Mouse (Mus musculus): ENCODE measurements around the gene Chn2.

Chn2 gene

DNA sequence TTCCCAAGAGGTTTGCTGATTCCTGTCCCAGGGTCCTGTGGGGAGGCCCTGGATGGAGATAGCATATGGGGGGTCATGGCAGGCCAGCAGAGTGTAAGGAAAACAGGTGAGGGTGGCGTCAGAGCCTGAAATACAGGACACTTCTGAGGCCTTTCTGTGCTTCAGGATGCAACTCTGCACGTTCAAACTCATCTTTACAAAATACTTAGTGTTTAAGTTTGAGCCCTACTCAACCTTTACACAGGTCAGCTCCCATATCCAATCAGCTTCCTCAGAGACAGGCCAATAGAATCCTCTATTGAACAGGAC, 104.3 kb downstream of the Chn2 start:
- H3K36me3 ChIP-seq (ENCODE audit: insufficient read depth, low read length), result no peaks in the 10 kb centered on the region
- no peaks in the 10 kb centered on the region for H3K27me3 ChIP-seq (ENCODE audit: insufficient read depth, low read length)
- no peak overlapping the region for H3K4me3 ChIP-seq (replicated peaks; ENCODE audit: low read length)
- H3K4me1 ChIP-seq (replicated peaks; ENCODE audit: low read depth, low read length), result peaks cover 17% of the 10 kb centered on the region
- no peaks in the 10 kb centered on the region for H3K9me3 ChIP-seq (ENCODE audit: low read length)
- TF ChIP-seq CTCF (conservative IDR thresholded peaks at IDR 0.05; ENCODE audit: low read length) (no peak), NANOG (IDR thresholded peaks at IDR 0.05; ENCODE audit: borderline replicate concordance, low read length) (no peak), POU5F1 (IDR thresholded peaks at IDR 0.05; ENCODE audit: borderline replicate concordance, low read length) (no peak)

DNA sequence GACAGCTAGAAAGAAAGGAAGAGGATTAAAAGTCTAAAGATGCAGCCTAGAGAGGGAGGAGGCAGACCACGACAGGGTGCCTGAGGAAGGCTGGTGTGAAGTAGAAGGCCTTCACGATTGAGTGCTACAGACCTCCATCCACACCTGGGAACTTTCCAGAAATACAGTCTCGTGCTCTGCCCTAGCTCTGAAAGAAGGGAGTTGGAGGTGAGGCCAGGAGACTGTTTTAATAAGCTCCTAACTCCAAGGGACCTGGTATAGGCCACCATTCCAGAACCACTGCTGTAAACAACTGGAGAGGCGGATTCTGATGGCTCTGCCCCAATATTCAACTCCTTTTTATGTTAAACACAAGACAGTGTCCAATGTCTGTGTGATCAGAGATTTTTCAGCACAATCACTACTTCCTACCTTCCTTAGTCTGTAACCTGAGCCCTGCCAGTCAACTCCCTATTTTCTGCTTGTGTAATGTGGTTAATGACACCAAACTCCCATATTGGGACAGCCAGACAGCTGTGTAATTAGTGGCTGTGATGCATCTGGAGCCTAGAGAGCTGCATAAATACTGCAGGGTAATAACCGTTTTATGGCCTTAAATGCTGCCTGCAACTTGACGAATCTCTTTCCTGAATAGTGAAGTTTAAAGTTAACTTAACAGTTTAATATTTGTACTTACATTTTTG, 109.6 kb downstream of the Chn2 start:
- H3K36me3 ChIP-seq (ENCODE audit: insufficient read depth, low read length), result no peaks in the 10 kb centered on the region
- H3K4me1 ChIP-seq (replicated peaks; ENCODE audit: low read depth, low read length), result no peaks in the 10 kb centered on the region
- H3K9me3 ChIP-seq (ENCODE audit: low read length), result no peaks in the 10 kb centered on the region
- H3K27me3 ChIP-seq (ENCODE audit: insufficient read depth, low read length), result no peaks in the 10 kb centered on the region
- TF ChIP-seq CTCF (conservative IDR thresholded peaks at IDR 0.05; ENCODE audit: low read length) (no peak), POU5F1 (IDR thresholded peaks at IDR 0.05; ENCODE audit: borderline replicate concordance, low read length) (no peak), NANOG (IDR thresholded peaks at IDR 0.05; ENCODE audit: borderline replicate concordance, low read length) (no peak)
- no peak overlapping the region for H3K4me3 ChIP-seq (replicated peaks; ENCODE audit: low read length)

DNA sequence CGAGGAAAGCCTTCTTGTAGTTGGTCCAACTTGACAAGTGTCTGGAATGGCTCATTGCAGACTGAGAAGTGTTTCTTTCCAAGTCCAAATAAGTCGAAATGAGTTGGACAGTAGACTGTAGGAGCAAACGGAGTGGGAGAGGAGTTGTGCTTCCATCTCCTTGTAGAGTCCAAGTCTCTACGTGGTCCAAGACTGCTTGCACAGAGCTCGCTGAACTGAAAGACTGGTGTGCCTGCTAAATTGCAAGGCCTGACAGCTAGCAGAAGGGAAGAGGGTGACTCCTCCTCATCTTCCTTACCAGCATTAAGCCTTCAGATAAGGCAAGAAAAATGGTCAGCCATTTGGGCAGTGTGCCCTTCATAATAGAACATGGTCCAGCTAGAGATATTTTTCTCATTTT, 111.5 kb downstream of the Chn2 start:
- H3K9me3 ChIP-seq (ENCODE audit: low read length), result no peaks in the 10 kb centered on the region
- H3K36me3 ChIP-seq (ENCODE audit: insufficient read depth, low read length), result no peaks in the 10 kb centered on the region
- TF ChIP-seq NANOG (IDR thresholded peaks at IDR 0.05; ENCODE audit: borderline replicate concordance, low read length) (no peak), CTCF (conservative IDR thresholded peaks at IDR 0.05; ENCODE audit: low read length) (no peak), POU5F1 (IDR thresholded peaks at IDR 0.05; ENCODE audit: borderline replicate concordance, low read length) (no peak)
- H3K4me3 ChIP-seq (replicated peaks; ENCODE audit: low read length), result no peak overlapping the region
- no peaks in the 10 kb centered on the region for H3K4me1 ChIP-seq (replicated peaks; ENCODE audit: low read depth, low read length)
- no peaks in the 10 kb centered on the region for H3K27me3 ChIP-seq (ENCODE audit: insufficient read depth, low read length)

GRCm38 (mm10) chr6:54151443-54152241, 112.3 kb downstream of the Chn2 start:
- H3K9me3 ChIP-seq (ENCODE audit: low read length), result no peaks in the 10 kb centered on the region
- no peaks in the 10 kb centered on the region for H3K27me3 ChIP-seq (ENCODE audit: insufficient read depth, low read length)
- H3K4me1 ChIP-seq (replicated peaks; ENCODE audit: low read depth, low read length), result no peaks in the 10 kb centered on the region
- H3K4me3 ChIP-seq (replicated peaks; ENCODE audit: low read length), result no peak overlapping the region
- H3K36me3 ChIP-seq (ENCODE audit: insufficient read depth, low read length), result no peaks in the 10 kb centered on the region
- no peak for TF ChIP-seq POU5F1 (IDR thresholded peaks at IDR 0.05; ENCODE audit: borderline replicate concordance, low read length)
- no peak for TF ChIP-seq NANOG (IDR thresholded peaks at IDR 0.05; ENCODE audit: borderline replicate concordance, low read length)
- no peak for TF ChIP-seq CTCF (conservative IDR thresholded peaks at IDR 0.05; ENCODE audit: low read length)

GRCm38 (mm10) chr6:54157097-54157496, 117.7 kb downstream of the Chn2 start:
- H3K4me1 ChIP-seq (replicated peaks; ENCODE audit: low read depth, low read length), result no peaks in the 10 kb centered on the region

GRCm38 (mm10) chr6:54158317-54158716, 119.0 kb downstream of the Chn2 start:
- Histone ChIP-seq H3K36me3 (ENCODE audit: insufficient read depth, low read length) (no peaks in the 10 kb centered on the region), H3K27me3 (ENCODE audit: insufficient read depth, low read length) (no peaks in the 10 kb centered on the region), H3K9me3 (ENCODE audit: low read length) (no peaks in the 10 kb centered on the region), H3K4me1 (replicated peaks; ENCODE audit: low read depth, low read length) (no peaks in the 10 kb centered on the region), H3K4me3 (replicated peaks; ENCODE audit: low read length) (no peak overlapping the region)
- TF ChIP-seq NANOG (IDR thresholded peaks at IDR 0.05; ENCODE audit: borderline replicate concordance, low read length) (no peak), CTCF (conservative IDR thresholded peaks at IDR 0.05; ENCODE audit: low read length) (no peak), POU5F1 (IDR thresholded peaks at IDR 0.05; ENCODE audit: borderline replicate concordance, low read length) (no peak)

More at GRCm38 (mm10) chr6:54157097-54157496, 117.7 kb downstream of the Chn2 start:
- Histone ChIP-seq H3K36me3 (ENCODE audit: insufficient read depth, low read length) (no peaks in the 10 kb centered on the region), H3K9me3 (ENCODE audit: low read length) (no peaks in the 10 kb centered on the region), H3K4me3 (replicated peaks; ENCODE audit: low read length) (no peak overlapping the region), H3K27me3 (ENCODE audit: insufficient read depth, low read length) (no peaks in the 10 kb centered on the region)
- TF ChIP-seq CTCF (conservative IDR thresholded peaks at IDR 0.05; ENCODE audit: low read length) (no peak), POU5F1 (IDR thresholded peaks at IDR 0.05; ENCODE audit: borderline replicate concordance, low read length) (no peak), NANOG (IDR thresholded peaks at IDR 0.05; ENCODE audit: borderline replicate concordance, low read length) (no peak)

DNA sequence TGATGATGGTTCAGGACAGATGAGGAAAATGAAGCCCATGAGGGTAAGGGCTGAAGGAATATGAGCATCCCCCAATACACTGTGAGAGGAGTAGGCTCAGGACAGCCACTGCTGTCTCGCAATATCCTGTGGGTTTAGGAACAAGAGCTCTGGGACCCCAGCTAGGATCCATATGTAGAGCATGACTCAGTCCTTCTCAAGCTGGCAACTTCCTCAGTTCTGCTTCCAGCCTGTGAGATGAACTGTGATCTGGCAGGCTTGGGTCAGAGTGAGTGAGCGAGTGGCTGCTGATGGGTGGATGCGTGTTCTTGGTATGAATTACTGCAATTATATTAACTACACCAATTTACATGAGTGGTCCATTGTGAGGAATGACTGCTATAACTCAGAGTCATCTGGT, 121.3 kb downstream of the Chn2 start:
- Histone ChIP-seq H3K27me3 (ENCODE audit: insufficient read depth, low read length) (no peaks in the 10 kb centered on the region), H3K4me3 (replicated peaks; ENCODE audit: low read length) (no peak overlapping the region), H3K9me3 (ENCODE audit: low read length) (no peaks in the 10 kb centered on the region), H3K36me3 (ENCODE audit: insufficient read depth, low read length) (no peaks in the 10 kb centered on the region), H3K4me1 (replicated peaks; ENCODE audit: low read depth, low read length) (peaks cover 11% of the 10 kb centered on the region)
- no peak for TF ChIP-seq POU5F1 (IDR thresholded peaks at IDR 0.05; ENCODE audit: borderline replicate concordance, low read length)
- TF ChIP-seq NANOG (IDR thresholded peaks at IDR 0.05; ENCODE audit: borderline replicate concordance, low read length), result no peak
- TF ChIP-seq CTCF (conservative IDR thresholded peaks at IDR 0.05; ENCODE audit: low read length), result no peak

GRCm38 (mm10) chr6:54161246-54161645, 121.9 kb downstream of the Chn2 start:
- H3K27me3 ChIP-seq (ENCODE audit: insufficient read depth, low read length), result no peaks in the 10 kb centered on the region
- H3K36me3 ChIP-seq (ENCODE audit: insufficient read depth, low read length), result no peaks in the 10 kb centered on the region
- H3K4me1 ChIP-seq (replicated peaks; ENCODE audit: low read depth, low read length), result peaks cover 13% of the 10 kb centered on the region
- H3K4me3 ChIP-seq (replicated peaks; ENCODE audit: low read length), result no peak overlapping the region
- H3K9me3 ChIP-seq (ENCODE audit: low read length), result no peaks in the 10 kb centered on the region
- TF ChIP-seq CTCF (conservative IDR thresholded peaks at IDR 0.05; ENCODE audit: low read length) (no peak), NANOG (IDR thresholded peaks at IDR 0.05; ENCODE audit: borderline replicate concordance, low read length) (no peak), POU5F1 (IDR thresholded peaks at IDR 0.05; ENCODE audit: borderline replicate concordance, low read length) (no peak)

All from E14TG2a.4 (cell line).